Mouse (Mus musculus) limb, embryonic 13.5 days (tissue): Measurements from ENCODE around the gene Ndufs6. TPM values are rescaled to one million over a fixed set of nuclear protein-coding genes. Genes with fewer than 3 reads are reported as not detected.

Source experiments
- ATAC-seq: fragments of 200-750 bp; cut with Nextera tagmentation; 2 replicates; pipeline ENCODE4 v1.8.0; 2017; ENCODE audit warnings: low read depth, moderate number of reproducible peaks, moderate TSS enrichment; ENCODE audit not compliant: low FRiP score
- H3K27ac ChIP-seq: fragments of 300-500 bp; sonication (generic); 2 replicates; pipeline ENCODE4 v1.5.1; 2015; ENCODE audit warnings: inconsistent platforms, mild to moderate bottlenecking, moderate library complexity
- H3K27me3 ChIP-seq: fragments of 300-500 bp; sonication (generic); 2 replicates; pipeline ENCODE4 v1.6.1; 2015; ENCODE audit warnings: mild to moderate bottlenecking, inconsistent platforms
- H3K36me3 ChIP-seq: fragments of 300-500 bp; sonication (generic); 2 replicates; pipeline ENCODE4 v1.6.1; 2015; ENCODE audit warnings: inconsistent platforms, mild to moderate bottlenecking, moderate library complexity
- H3K4me1 ChIP-seq: fragments of 300-500 bp; sonication (generic); 2 replicates; pipeline ENCODE4 v1.6.1; 2015; ENCODE audit warnings: inconsistent platforms
- H3K4me2 ChIP-seq: fragments of 300-500 bp; sonication (generic); replicated peaks from 2 replicates; pipeline ENCODE4 v1.6.1; 2015; ENCODE audit warnings: inconsistent platforms, mild to moderate bottlenecking, moderate library complexity
- H3K4me3 ChIP-seq: fragments of 300-500 bp; sonication (generic); 2 replicates; pipeline ENCODE4 v1.5.1; 2015; ENCODE audit warnings: moderate library complexity, mild to moderate bottlenecking, inconsistent platforms
- H3K9ac ChIP-seq: fragments of 300-500 bp; sonication (generic); 2 replicates; pipeline ENCODE4 v1.6.1; 2015; ENCODE audit warnings: mild to moderate bottlenecking, inconsistent platforms
- H3K9me3 ChIP-seq: fragments of 300-500 bp; sonication (generic); 2 replicates; pipeline ENCODE4 v1.6.1; 2016; ENCODE audit warnings: inconsistent platforms
- WGBS: fragments of 180-500 bp; shearing (Covaris S2); methylation state at CpG from one replicate; pipeline ENCODE4 v1.1.7; 2015; 5-methylcytosine and 5-hydroxymethylcytosine counted together
- polyA plus RNA-seq: library from polyadenylated mRNA; unstranded; fragments of >200 nt; fragmentation: Nextera tagmentation; extraction: Ambion mirVana; gene quantifications from 2 replicates; pipeline ENCODE4 v1.2.1, GENCODE M21; 2015

The Ndufs6 gene
- polyA plus RNA-seq, 1 experiment from 2014 or later: 367 TPM

DNA sequence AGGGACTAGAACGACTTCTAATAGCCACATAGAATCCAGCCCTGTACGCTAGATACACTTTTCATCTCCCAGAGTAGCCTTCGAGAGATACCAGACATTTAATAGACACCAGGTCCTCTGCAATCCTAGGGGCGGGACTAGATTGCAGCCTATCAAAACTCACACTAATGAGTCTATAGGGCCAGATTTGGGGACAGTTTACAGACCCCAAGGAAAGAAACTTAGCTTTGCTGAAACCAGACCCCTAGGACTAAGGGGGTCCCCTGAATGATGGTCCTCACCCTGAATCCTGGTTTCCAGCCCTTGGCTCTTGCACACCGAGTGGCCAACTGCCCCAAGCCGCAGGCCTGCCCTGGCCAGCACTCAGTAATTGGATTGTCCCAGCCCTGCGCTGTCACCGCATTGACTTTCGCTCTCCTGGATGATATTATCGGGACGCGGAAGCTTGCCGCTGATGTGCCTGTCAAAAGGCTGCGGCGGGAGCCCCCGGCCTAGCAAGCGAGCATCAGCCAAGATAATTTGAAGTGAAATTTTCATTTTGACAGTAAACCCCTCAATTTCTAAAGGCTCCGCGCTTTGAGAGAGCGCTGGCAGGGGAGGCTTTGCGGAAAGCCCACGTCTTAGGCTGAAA is 57.8 kb downstream of the Ndufs6 start:
- Histone ChIP-seq H3K4me3 (no peak overlapping the region), H3K4me2 (peak overlapping the region; percentile 55; the same call in 1 of the 2 replicates), H3K9ac (no peak overlapping the region), H3K36me3 (no peaks in the 10 kb centered on the region), H3K4me1 (peaks cover 22% of the 10 kb centered on the region), H3K27me3 (peaks cover 100% of the 10 kb centered on the region), H3K9me3 (no peaks in the 10 kb centered on the region), H3K27ac (no peak overlapping the region)
- ATAC-seq: no peak
- 7% methylated on average over 22 of the region's 22 CpGs for WGBS

GRCm38 (mm10) chr13:73269891-73270290 is 58.5 kb downstream of the Ndufs6 start:
- Histone ChIP-seq H3K27me3 (peaks cover 100% of the 10 kb centered on the region), H3K4me2 (no peak overlapping the region), H3K4me3 (no peak overlapping the region), H3K27ac (no peak overlapping the region), H3K9me3 (no peaks in the 10 kb centered on the region), H3K9ac (no peak overlapping the region), H3K36me3 (no peaks in the 10 kb centered on the region), H3K4me1 (peaks cover 26% of the 10 kb centered on the region)
- WGBS: 9% methylated on average over 3 of the region's 3 CpGs
- no peak for ATAC-seq

Other genes starting within 250 kb of the Ndufs6 start
- gene Irx4, start 68.1 kb downstream of the Ndufs6 start, polyA plus RNA-seq: 7.0 and 7.6 TPM in 2 replicates
- gene Mrpl36, start within 50 bp of the Ndufs6 start, polyA plus RNA-seq: 119 and 124 TPM in 2 replicates
- gene Lpcat1, start 138.7 kb upstream of the Ndufs6 start, polyA plus RNA-seq: 53.0 and 53.6 TPM in 2 replicates
- 0.11 and 0.13 TPM in 2 replicates for gene Slc6a3, start 208.2 kb upstream of the Ndufs6 start, polyA plus RNA-seq